Mouse (Mus musculus) stomach, postnatal 0 days (tissue): Measurements from ENCODE around the gene Nek4. TPM values are rescaled to one million over a fixed set of nuclear protein-coding genes. Genes with fewer than 3 reads are reported as not detected.
A peak's percentile ranks its signal among the peaks of the same experiment; 100 is the strongest.

Source experiments
- ATAC-seq: fragments of 200-750 bp; cut with Nextera tagmentation; 2 replicates; pipeline ENCODE4 v1.8.0; 2017; ENCODE audit not compliant: low FRiP score, low TSS enrichment
- DNase-seq: peaks from one replicate; pipeline ENCODE4 v3.0.0-alpha.2; 2016; ENCODE audit warnings: low spot score
- H3K27ac ChIP-seq: fragments of 300-500 bp; sonication (generic); replicated peaks from 2 replicates; pipeline ENCODE4 v1.5.1; 2014; ENCODE audit warnings: mild to moderate bottlenecking, control low read depth
- H3K27me3 ChIP-seq: fragments of 300-500 bp; sonication (generic); 2 replicates; pipeline ENCODE4 v1.6.1; 2014; ENCODE audit warnings: low read length; ENCODE audit not compliant: control insufficient read depth, insufficient read depth
- H3K36me3 ChIP-seq: fragments of 300-500 bp; sonication (generic); 2 replicates; pipeline ENCODE4 v1.6.1; 2014; ENCODE audit warnings: low read length, mixed read lengths; ENCODE audit not compliant: control insufficient read depth, insufficient read depth
- H3K4me1 ChIP-seq: fragments of 300-500 bp; sonication (generic); replicated peaks from 2 replicates; pipeline ENCODE4 v1.6.1; 2014; ENCODE audit warnings: antibody characterized with exemption; ENCODE audit not compliant: control insufficient read depth, insufficient read depth
- H3K4me2 ChIP-seq: fragments of 300-500 bp; sonication (generic); replicated peaks from 2 replicates; pipeline ENCODE4 v1.6.1; 2014; ENCODE audit warnings: low read depth, mild to moderate bottlenecking, control low read depth, moderate library complexity
- H3K4me3 ChIP-seq: fragments of 300-500 bp; sonication (generic); 2 replicates; pipeline ENCODE4 v1.5.1; 2014; ENCODE audit warnings: low read depth, low read length, control low read depth
- H3K9ac ChIP-seq: fragments of 300-500 bp; sonication (generic); 2 replicates; pipeline ENCODE4 v1.6.1; 2014; ENCODE audit warnings: mild to moderate bottlenecking, low read length, control low read depth, mixed read lengths
- H3K9me3 ChIP-seq: fragments of 300-500 bp; sonication (generic); 2 replicates; pipeline ENCODE4 v1.6.1; 2016; ENCODE audit warnings: low read length; ENCODE audit not compliant: control insufficient read depth
- CTCF ChIP-seq: IDR thresholded peaks from 2 replicates; pipeline ENCODE4 v1.5.1; 2016; ENCODE audit warnings: antibody characterized with exemption, low read depth, mild to moderate bottlenecking, moderate library complexity
- EP300 ChIP-seq: optimal IDR thresholded peaks from 2 replicates; pipeline ENCODE3; 2016; ENCODE audit warnings: antibody characterized with exemption
- whole genome bisulfite sequencing: fragments of 180-500 bp; shearing (Covaris S2); extraction: QIAGEN DNeasy Blood & Tissue Kit; methylation state at CpG from one replicate; pipeline ENCODE4 v1.1.7; 2014; 5-methylcytosine and 5-hydroxymethylcytosine counted together
- polyA plus RNA-seq: library from polyadenylated mRNA; unstranded; fragments of >200 nt; fragmentation: Nextera tagmentation; extraction: Ambion mirVana; gene quantifications from 2 replicates; pipeline ENCODE4 v1.2.1, GENCODE M21; 2015

Gene Nek4
- 4.1 and 4.2 TPM in 2 replicates for polyA plus RNA-seq

- H3K4me1 ChIP-seq: no peaks in the 10 kb centered on the region; the same call in 1 of the 2 replicates
- DNase-seq (peak; percentile 96), ATAC-seq (peak; percentile 99)
- H3K27me3 ChIP-seq: no peaks in the 10 kb centered on the region
- no peaks in the 10 kb centered on the region for H3K9me3 ChIP-seq
- WGBS: under 1% methylated on average over 57 of the region's 57 CpGs
- H3K4me2 ChIP-seq: peak within 1 kb of the TSS; percentile 86
- H3K4me3 ChIP-seq: peak within 1 kb of the TSS; percentile 75
- TF ChIP-seq EP300: no peak
- TF ChIP-seq CTCF: peak; percentile 49
- H3K27ac ChIP-seq: peak within 1 kb of the TSS; percentile 71
- H3K36me3 ChIP-seq: no peaks in the 10 kb centered on the region
- H3K9ac ChIP-seq: peak within 1 kb of the TSS; percentile 73
Observed at GRCm38 (mm10) chr14:30951154-30951825, at the start of gene Nek4. Gene Nek4, plus strand, starts transcription at chr14:30951377.

GRCm38 (mm10) chr14:30902628-30903027 is 48.5 kb upstream of the Nek4 start:
- ATAC-seq (no peak), DNase-seq (no peak)
- H3K36me3 ChIP-seq: no peaks in the 10 kb centered on the region
- H3K4me2 ChIP-seq: no peak overlapping the region
- no peak overlapping the region for H3K4me3 ChIP-seq
- H3K27me3 ChIP-seq: no peaks in the 10 kb centered on the region
- no peaks in the 10 kb centered on the region for H3K4me1 ChIP-seq
- no peak overlapping the region for H3K27ac ChIP-seq
- no peak for TF ChIP-seq CTCF
- TF ChIP-seq EP300: no peak
- 90% methylated on average over 5 of the region's 5 CpGs for WGBS
- H3K9me3 ChIP-seq: no peaks in the 10 kb centered on the region
- H3K9ac ChIP-seq: no peak overlapping the region

DNA sequence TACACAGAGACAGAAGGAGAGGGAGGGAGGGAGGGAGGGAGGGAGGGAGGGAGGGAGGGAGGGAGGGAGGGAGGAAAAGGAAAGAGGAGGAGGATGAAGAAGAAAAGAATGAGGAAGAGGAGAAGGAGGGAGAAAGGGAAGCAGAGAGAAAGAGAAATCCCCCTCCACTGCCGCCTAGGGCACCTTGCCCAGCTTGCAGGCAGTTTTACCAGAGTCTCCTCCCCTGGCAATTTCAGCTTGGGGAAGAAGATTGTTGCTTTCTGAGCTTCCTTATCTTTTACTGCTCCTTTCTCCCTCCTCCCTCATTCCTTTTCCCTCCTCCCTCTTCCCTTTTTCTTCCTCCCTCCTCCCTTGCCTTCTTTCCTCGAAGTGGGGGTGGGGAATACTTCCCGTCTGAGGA is 48.1 kb upstream of the Nek4 start:
- no peak for TF ChIP-seq CTCF
- TF ChIP-seq EP300: no peak
- no peaks in the 10 kb centered on the region for H3K36me3 ChIP-seq

GRCm38 (mm10) chr14:30904307-30904706 is 46.9 kb upstream of the Nek4 start:
- Histone ChIP-seq H3K4me1 (no peaks in the 10 kb centered on the region), H3K9me3 (no peaks in the 10 kb centered on the region), H3K4me2 (no peak overlapping the region), H3K27me3 (no peaks in the 10 kb centered on the region), H3K4me3 (no peak overlapping the region), H3K36me3 (no peaks in the 10 kb centered on the region), H3K9ac (no peak overlapping the region), H3K27ac (no peak overlapping the region)
- ATAC-seq (no peak), DNase-seq (no peak)
- 71% methylated on average over 8 of the region's 8 CpGs for WGBS
- TF ChIP-seq CTCF (no peak), EP300 (no peak)

More for the DNA sequence above, 48.1 kb upstream of the Nek4 start:
- 58% methylated on average over 3 of the region's 3 CpGs for WGBS
- no peaks in the 10 kb centered on the region for H3K4me1 ChIP-seq
- H3K4me2 ChIP-seq: no peak overlapping the region
- ATAC-seq (no peak), DNase-seq (no peak)
- no peaks in the 10 kb centered on the region for H3K27me3 ChIP-seq
- no peak overlapping the region for H3K4me3 ChIP-seq
- no peaks in the 10 kb centered on the region for H3K9me3 ChIP-seq
- no peak overlapping the region for H3K27ac ChIP-seq
- H3K9ac ChIP-seq: no peak overlapping the region

- ATAC-seq: no peak
- H3K9me3 ChIP-seq: no peaks in the 10 kb centered on the region
- no peak overlapping the region for H3K9ac ChIP-seq
- H3K27ac ChIP-seq: 0 out of 2 replicates have a peak overlapping the region, but pooled peaks have one; percentile 24
- H3K36me3 ChIP-seq: no peaks in the 10 kb centered on the region
- no peaks in the 10 kb centered on the region for H3K27me3 ChIP-seq
- no peak overlapping the region for H3K4me3 ChIP-seq
- WGBS: 80% methylated on average over 6 of the region's 6 CpGs
- H3K4me2 ChIP-seq: no peak overlapping the region
- DNase-seq: no peak
- no peaks in the 10 kb centered on the region for H3K4me1 ChIP-seq
- no peak for TF ChIP-seq CTCF
- no peak for TF ChIP-seq EP300
Observed at GRCm38 (mm10) chr14:30906001-30906400, 45.2 kb upstream of the Nek4 start.

GRCm38 (mm10) chr14:30907814-30908265 is 43.3 kb upstream of the Nek4 start:
- peak; percentile 85 for ATAC-seq
- Histone ChIP-seq H3K9ac (no peak overlapping the region), H3K4me2 (no peak overlapping the region), H3K4me3 (no peak overlapping the region), H3K9me3 (no peaks in the 10 kb centered on the region), H3K36me3 (no peaks in the 10 kb centered on the region), H3K4me1 (no peaks in the 10 kb centered on the region), H3K27me3 (no peaks in the 10 kb centered on the region), H3K27ac (0 out of 2 replicates have a peak overlapping the region, but pooled peaks have one; percentile 36)
- peak; percentile 36 for DNase-seq
- peak; percentile 53 for TF ChIP-seq CTCF
- TF ChIP-seq EP300: no peak
- 17% methylated on average over 3 of the region's 3 CpGs for whole genome bisulfite sequencing
